ENCODE assay signal across 9 mouse cellular contexts in genomic region chr14:101568828-101569227, GRCm38 (mm10). TPM values are rescaled to one million over a fixed set of nuclear protein-coding genes. Genes with fewer than 3 reads are reported as not detected.
A peak's percentile ranks its signal among the peaks of the same experiment; 100 is the strongest.
DNase-seq lines count a peak whose midpoint lies in the region; ATAC-seq lines count a peak whose summit lies in the region.
"Had no signal": no experiment of that assay in that cellular context is flagged by ENCODE, and none has a peak within 500 bp of the region (broad histone marks: within the 10 kb centered on the region; RNA-seq: fewer than 3 reads in every experiment).

No protein-coding gene starts in this region.

- H3K9ac ChIP-seq in heart, embryonic 14.5 days (ENCODE audit: low read length), result 0 out of 2 replicates have a peak overlapping the region, but pooled peaks have one; percentile 16
- H3K9ac ChIP-seq: limb, embryonic 12.5 days had no signal

- peak overlapping the region in 1 of 2 experiments; percentile 16; a peak in 1 of 4 replicates for H3K27ac ChIP-seq in heart, embryonic 14.5 days (replicated peaks in 1 of 2; ENCODE audit: control insufficient read depth in 1 of 2, insufficient read depth in 1 of 2, low read depth in 2 of 2, low read length in 2 of 2)
- H3K27ac ChIP-seq: limb, embryonic 12.5 days had no signal

- no peaks in the 10 kb centered on the region for H3K36me3 ChIP-seq in heart, embryonic 14.5 days (ENCODE audit: control insufficient read depth, insufficient read depth, low read length)
- H3K36me3 ChIP-seq: limb, embryonic 12.5 days had no signal

- DNase-seq in cerebellum, adult 8-10 months, result no peak
- peak; percentile 10 for DNase-seq in 3134 (ENCODE audit: extremely low read depth, insufficient read length, low spot score)
- DNase-seq in cerebellum, adult 9-10 months, result peak; percentile 42
- DNase-seq in layer of hippocampus, adult 9-11 months, result no peak

- no peaks in the 10 kb centered on the region for H3K27me3 ChIP-seq in heart, embryonic 14.5 days (ENCODE audit: control insufficient read depth, insufficient read depth, low read length)
- H3K27me3 ChIP-seq: limb, embryonic 12.5 days had no signal

- no peaks in the 10 kb centered on the region for H3K9me3 ChIP-seq in heart, embryonic 14.5 days (ENCODE audit: control insufficient read depth, low read length)
- H3K9me3 ChIP-seq: limb, embryonic 12.5 days had no signal

- 0 out of 2 replicates have a peak, but pooled peaks have one; percentile 48 for ATAC-seq in cerebellum, adult (ENCODE audit: insufficient number of reproducible peaks, low FRiP score, low TSS enrichment)
- ATAC-seq in heart, embryonic 14.5 days (ENCODE audit: insufficient number of reproducible peaks, insufficient read depth, low FRiP score, low read depth), result no peak; the same call in 1 of the 2 replicates
- ATAC-seq in granulocyte monocyte progenitor cell, adult 5-6 weeks (replicated peaks; ENCODE audit: poor library complexity, severe bottlenecking), result no peak
- no peak for ATAC-seq in megakaryocyte, adult 5-6 weeks (ENCODE audit: poor library complexity, severe bottlenecking)

- H3K4me3 ChIP-seq in heart, embryonic 14.5 days (ENCODE audit: control insufficient read depth in 1 of 2, insufficient read depth in 1 of 2, low read depth in 1 of 2, low read length in 2 of 2), result no peak overlapping the region
- H3K4me3 ChIP-seq: limb, embryonic 12.5 days had no signal

- H3K4me2 ChIP-seq in heart, embryonic 14.5 days (ENCODE audit: low read length), result no peak overlapping the region
- H3K4me2 ChIP-seq: limb, embryonic 12.5 days had no signal

- H3K4me1 ChIP-seq in heart, embryonic 14.5 days (ENCODE audit: control insufficient read depth in 2 of 2, insufficient read depth in 2 of 2, low read length in 2 of 2), result peaks cover 12 to 40% of the 10 kb centered on the region in 2 experiments

- 39% methylated on average over 2 of the region's 2 CpGs for WGBS in heart, embryonic 14.5 days

RNA-seq across cellular contexts. Expression of gene Tbc1d4, which starts 40.2 kb away (rescaled TPM):
- polyA plus RNA-seq in heart, embryonic 14.5 days (2014; fragmentation: Nextera tagmentation; extraction: Ambion mirVana), result 20.5 and 23.9 TPM in 2 replicates
- 11.1 and 14.7 TPM in 2 replicates for total RNA-seq in granulocyte monocyte progenitor cell, adult 5-6 weeks (2014; fragmentation: Nextera tagmentation)
- 6.2 and 10.2 TPM in 2 replicates for total RNA-seq in granulocyte monocyte progenitor cell, adult 5-6 weeks (2017)
- total RNA-seq in megakaryocyte, adult 5-6 weeks (2015), result 11.5 and 12.4 TPM in 2 replicates
- total RNA-seq in megakaryocyte, adult 5-6 weeks (2017), result 7.4 and 8.3 TPM in 2 replicates

Comparison
In these comparisons a context has a peak if more than half of its experiments do, and no peak if none do; other contexts are left out.
1. DNase-seq: peak in 3134 (single experiment) and cerebellum, adult 9-10 months (single experiment); none in cerebellum, adult 8-10 months (single experiment) and layer of hippocampus, adult 9-11 months (single experiment).